Mouse (Mus musculus): Measurements from ENCODE around the gene Hist1h2ah.

- TF ChIP-seq CTCF (IDR thresholded peaks at IDR 0.05; ENCODE audit: low read depth) (no peak), EP300 (IDR thresholded peaks at IDR 0.05; ENCODE audit: low read depth) (no peak)
Measured at GRCm38 (mm10) chr13:22014411-22014845, 20.9 kb downstream of the Hist1h2ah start.

All from heart, postnatal 0 days (tissue).